Mouse (Mus musculus) midbrain, embryonic 12.5 days (tissue): ENCODE measurements around the gene Zfp933. TPM values are rescaled to one million over a fixed set of nuclear protein-coding genes. Genes with fewer than 3 reads are reported as not detected.
"Not testable (repeated sequence)": the region's sequence is repeated elsewhere in the genome, so short reads cannot be mapped to it uniquely, and the experiment has no call there.

Experiments
- ATAC-seq: fragments of 200-750 bp; cut with Nextera tagmentation; 2 replicates; pipeline ENCODE4 v1.8.0; 2017; ENCODE audit warnings: low read depth, moderate TSS enrichment, moderate library complexity; ENCODE audit not compliant: low FRiP score
- H3K27ac ChIP-seq: fragments of 300-500 bp; sonication (generic); replicated peaks from 2 replicates; pipeline ENCODE4 v1.5.1; 2016; ENCODE audit warnings: mild to moderate bottlenecking
- H3K27me3 ChIP-seq: fragments of 300-500 bp; sonication (generic); 2 replicates; pipeline ENCODE4 v1.6.1; 2016; ENCODE audit warnings: mild to moderate bottlenecking
- H3K36me3 ChIP-seq: fragments of 300-500 bp; sonication (generic); 2 replicates; pipeline ENCODE4 v1.6.1; 2016
- H3K4me1 ChIP-seq: fragments of 300-500 bp; sonication (generic); 2 replicates; pipeline ENCODE4 v1.6.1; 2016
- H3K4me2 ChIP-seq: fragments of 300-500 bp; sonication (generic); replicated peaks from 2 replicates; pipeline ENCODE4 v1.6.1; 2016; ENCODE audit warnings: mild to moderate bottlenecking, moderate library complexity
- H3K4me3 ChIP-seq: fragments of 300-500 bp; sonication (generic); 2 replicates; pipeline ENCODE4 v1.5.1; 2016; ENCODE audit warnings: mild to moderate bottlenecking
- H3K9ac ChIP-seq: fragments of 300-500 bp; sonication (generic); replicated peaks from 2 replicates; pipeline ENCODE4 v1.6.1; 2016; ENCODE audit warnings: mild to moderate bottlenecking, moderate library complexity
- H3K9me3 ChIP-seq: fragments of 300-500 bp; sonication (generic); 2 replicates; pipeline ENCODE4 v1.6.1; 2016; ENCODE audit warnings: mild to moderate bottlenecking
- WGBS: fragments of 180-500 bp; shearing (Covaris S2); methylation state at CpG from one replicate; pipeline ENCODE4 v1.1.7; 2016; 5-methylcytosine and 5-hydroxymethylcytosine counted together
- polyA plus RNA-seq: library from polyadenylated mRNA; unstranded; fragments of >200 nt; fragmentation: Nextera tagmentation; extraction: Ambion mirVana; gene quantifications from 2 replicates; pipeline ENCODE4 v1.2.1, GENCODE M21; 2016

The Zfp933 gene
- polyA plus RNA-seq, 1 experiment from 2014 or later, result 4.9 TPM

- H3K4me3 ChIP-seq, H3K27ac ChIP-seq, H3K4me1 ChIP-seq, H3K27me3 ChIP-seq, H3K4me2 ChIP-seq, H3K9ac ChIP-seq, ATAC-seq, H3K36me3 ChIP-seq: not testable (repeated sequence)
- 84% methylated on average over 3 of the region's 3 CpGs for WGBS
- H3K9me3 ChIP-seq, result peaks cover 31% of the 10 kb centered on the region
These were observed 54.0 kb downstream of the Zfp933 start for GRCm38 (mm10) chr4:147794026-147794665.

GRCm38 (mm10) chr4:147793390-147793916 is 54.7 kb downstream of the Zfp933 start:
- 60% methylated on average over 2 of the region's 2 CpGs for WGBS
- ATAC-seq, result peak; percentile 34; the same call in 1 of the 2 replicates
- H3K4me2 ChIP-seq, result not testable (repeated sequence)

GRCm38 (mm10) chr4:147791729-147792128 is 56.4 kb downstream of the Zfp933 start:
- H3K4me2 ChIP-seq, H3K9ac ChIP-seq, H3K27ac ChIP-seq, H3K4me3 ChIP-seq, ATAC-seq, H3K4me1 ChIP-seq, H3K36me3 ChIP-seq, H3K27me3 ChIP-seq: not testable (repeated sequence)
- H3K9me3 ChIP-seq, result peaks cover 35% of the 10 kb centered on the region

More at GRCm38 (mm10) chr4:147793390-147793916, 54.7 kb downstream of the Zfp933 start:
- peaks cover 35% of the 10 kb centered on the region for H3K9me3 ChIP-seq
- H3K27me3 ChIP-seq, H3K4me3 ChIP-seq, H3K4me1 ChIP-seq, H3K36me3 ChIP-seq, H3K27ac ChIP-seq, H3K9ac ChIP-seq: not testable (repeated sequence)

Other genes starting within 250 kb of the Zfp933 start
- 2.5 and 2.8 TPM in 2 replicates for gene Zfp979, start 205.9 kb downstream of the Zfp933 start, polyA plus RNA-seq
- not detected in 2 replicates for gene Zfp534, start 145.8 kb downstream of the Zfp933 start, polyA plus RNA-seq
- 5.8 and 6.0 TPM in 2 replicates for gene Zfp984, start 38.6 kb downstream of the Zfp933 start, polyA plus RNA-seq
- gene Miip, start 20.4 kb upstream of the Zfp933 start, polyA plus RNA-seq, result 53.2 and 61.8 TPM in 2 replicates
- 15.8 and 16.9 TPM in 2 replicates for gene Fv1, start 20.6 kb upstream of the Zfp933 start, polyA plus RNA-seq
- 65.1 and 65.4 TPM in 2 replicates for gene Mfn2, start 56.3 kb upstream of the Zfp933 start, polyA plus RNA-seq
- gene Plod1, start 88.4 kb upstream of the Zfp933 start, polyA plus RNA-seq, result 25.1 and 27.2 TPM in 2 replicates
- 21.2 and 26.1 TPM in 2 replicates for gene 2510039O18Rik, start 92.5 kb upstream of the Zfp933 start, polyA plus RNA-seq
- gene Nppb, start 137.4 kb upstream of the Zfp933 start, polyA plus RNA-seq, result not detected in 2 replicates
- gene Nppa, start 152.4 kb upstream of the Zfp933 start, polyA plus RNA-seq, result 1.0 and 2.8 TPM in 2 replicates
- 26.9 and 29.7 TPM in 2 replicates for gene Clcn6, start 190.5 kb upstream of the Zfp933 start, polyA plus RNA-seq
- 44.5 and 44.8 TPM in 2 replicates for gene Mthfr, start 190.7 kb upstream of the Zfp933 start, polyA plus RNA-seq
- gene Agtrap, start 239.7 kb upstream of the Zfp933 start, polyA plus RNA-seq, result 11.2 and 11.9 TPM in 2 replicates